Mouse (Mus musculus) MEL (cell line): ENCODE results near the gene Thada.

Experiments used
- TAL1 ChIP-seq: IDR thresholded peaks from 2 replicates; pipeline ENCODE4 v1.6.1; 2012; ENCODE audit warnings: mild to moderate bottlenecking, inconsistent platforms, low read length, moderate library complexity, mixed read lengths
- ZNF384 ChIP-seq: IDR thresholded peaks from 2 replicates; pipeline ENCODE4 v1.6.1; 2012; ENCODE audit warnings: low read depth, mild to moderate bottlenecking, inconsistent platforms, low read length, improper control_type of control experiment

- TF ChIP-seq ZNF384 (no peak), TAL1 (no peak)
Observed at GRCm38 (mm10) chr17:84435012-84435411, 31.0 kb downstream of the Thada start.
